Mouse (Mus musculus): ENCODE results near the gene Nkd1.

The Nkd1 gene

DNA sequence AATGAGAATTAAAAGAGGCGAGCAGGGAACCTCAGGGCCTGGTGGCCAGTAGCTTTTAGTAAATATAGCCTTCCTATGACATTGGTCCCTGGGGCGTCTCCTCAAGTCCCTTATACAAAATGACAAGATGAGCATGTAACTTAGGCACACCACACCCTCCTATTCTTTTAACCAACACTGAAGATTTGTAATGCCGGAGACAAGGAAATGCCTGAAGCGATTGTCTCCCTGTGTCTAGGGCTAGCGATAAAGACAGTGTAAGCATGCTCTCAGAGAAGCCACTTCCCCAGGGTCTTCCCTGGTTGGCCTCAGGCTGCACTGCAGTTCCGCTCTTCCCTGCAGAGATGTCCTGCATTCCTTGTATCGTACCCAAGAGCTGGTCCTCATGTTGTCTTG is 17.8 kb downstream of the Nkd1 start:
- DNase-seq (ENCODE audit: low spot score in 2 of 2), result no peak

GRCm38 (mm10) chr8:88539963-88540362 is 18.8 kb downstream of the Nkd1 start:
- no peak for DNase-seq (ENCODE audit: low spot score in 2 of 2)

GRCm38 (mm10) chr8:88542596-88543213 is 21.6 kb downstream of the Nkd1 start:
- no peak for DNase-seq (ENCODE audit: low spot score in 2 of 2)

GRCm38 (mm10) chr8:88544677-88545076 is 23.5 kb downstream of the Nkd1 start:
- no peak for DNase-seq (ENCODE audit: low spot score in 2 of 2)

DNA sequence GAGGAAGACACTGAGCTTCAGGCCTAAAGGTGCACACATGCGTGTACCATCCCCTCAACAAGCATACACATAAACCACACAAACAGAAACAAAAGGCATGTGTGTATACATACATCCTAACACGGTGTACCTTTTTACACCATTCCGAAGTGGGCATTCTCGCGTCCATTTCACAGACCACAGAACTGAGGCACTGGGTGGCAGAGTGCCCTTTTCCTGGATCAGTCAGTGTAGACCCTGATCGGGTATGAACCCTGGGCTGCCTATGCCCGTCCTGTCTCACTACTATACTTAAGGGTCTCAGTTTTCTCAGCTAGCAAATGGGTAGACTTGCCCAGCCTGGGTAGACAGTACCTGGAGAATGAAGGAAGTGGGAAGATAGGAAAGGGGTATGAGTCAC is 24.3 kb downstream of the Nkd1 start:
- no peak for DNase-seq (ENCODE audit: low spot score in 2 of 2)

- no peak for DNase-seq (ENCODE audit: low spot score in 2 of 2)
Measured at GRCm38 (mm10) chr8:88546032-88546732, 25.0 kb downstream of the Nkd1 start.

DNA sequence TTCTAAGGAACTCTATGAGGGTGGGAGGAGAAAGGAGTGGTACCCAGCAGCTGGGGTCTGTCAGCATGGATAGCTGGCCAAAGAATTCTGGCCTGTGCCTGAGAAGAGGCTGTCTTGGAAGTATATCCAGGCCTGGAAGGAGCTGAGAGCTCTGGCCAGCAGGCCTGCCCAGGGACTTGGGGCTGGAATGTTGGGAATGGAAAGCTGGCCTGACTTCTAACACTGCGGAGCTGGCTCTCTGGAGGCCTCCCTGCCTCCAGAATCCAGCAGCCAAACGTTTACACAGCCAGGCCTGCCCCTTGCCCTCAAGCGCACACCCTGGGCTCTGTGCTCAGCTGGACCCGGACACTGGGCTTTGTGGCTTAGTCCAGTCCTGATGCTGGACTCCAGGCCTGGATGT is 34.5 kb downstream of the Nkd1 start:
- no peak for DNase-seq (ENCODE audit: low spot score in 2 of 2)

GRCm38 (mm10) chr8:88559985-88560473 is 38.9 kb downstream of the Nkd1 start:
- DNase-seq (ENCODE audit: low spot score in 2 of 2), result no peak

DNA sequence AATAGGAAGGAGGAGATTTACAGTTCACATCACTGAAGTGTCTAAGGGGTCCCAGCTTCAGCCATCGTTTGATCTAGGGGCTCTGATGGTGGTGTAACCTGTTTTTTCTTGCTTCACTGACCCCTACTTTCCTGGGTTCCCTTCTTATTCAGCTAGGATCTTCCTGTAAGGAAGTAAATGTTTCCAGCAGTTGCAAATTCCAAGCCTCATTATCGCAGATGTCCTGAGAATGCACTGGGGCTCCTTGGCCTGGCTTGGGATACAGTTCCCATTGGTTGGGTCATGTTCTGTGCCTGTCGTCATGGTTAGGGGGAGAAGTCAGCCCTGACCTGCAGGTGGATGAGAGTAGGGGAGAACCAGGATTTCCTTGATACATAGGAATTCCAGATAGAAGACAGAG is 40.2 kb downstream of the Nkd1 start:
- no peak for DNase-seq (ENCODE audit: low spot score in 2 of 2)

DNA sequence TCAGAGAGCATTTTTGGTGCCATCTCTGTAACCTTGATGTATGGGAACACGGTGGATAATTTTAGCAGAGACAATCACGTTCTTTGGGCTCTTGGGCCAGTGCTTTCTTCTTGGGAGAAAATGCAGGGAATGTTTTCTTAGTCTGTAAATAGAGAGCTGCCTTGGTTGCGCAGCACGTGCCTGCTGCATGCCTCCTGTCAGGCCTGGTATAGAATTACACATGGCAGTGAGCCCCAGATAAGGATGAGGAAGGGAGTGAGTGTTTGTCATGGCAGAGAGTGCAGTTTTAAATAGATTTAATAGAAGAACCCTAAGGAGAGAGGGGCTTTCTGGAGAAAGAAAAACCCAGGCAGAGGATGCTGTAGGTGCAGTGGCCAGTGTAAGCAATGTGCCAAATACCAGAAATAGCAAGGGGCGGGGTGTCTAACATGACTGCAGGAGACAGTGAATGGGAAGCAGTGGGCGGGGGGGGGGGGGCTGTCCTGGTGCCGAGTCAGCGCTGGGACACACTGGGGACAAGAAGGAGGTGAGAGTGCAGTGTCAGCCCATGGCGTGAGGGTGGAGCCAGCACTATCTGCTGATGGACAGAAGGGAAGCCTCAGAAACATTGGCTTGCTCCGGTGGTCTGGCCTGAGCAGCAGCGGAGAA is 43.2 kb downstream of the Nkd1 start:
- DNase-seq (ENCODE audit: low spot score in 2 of 2), result no peak

DNA sequence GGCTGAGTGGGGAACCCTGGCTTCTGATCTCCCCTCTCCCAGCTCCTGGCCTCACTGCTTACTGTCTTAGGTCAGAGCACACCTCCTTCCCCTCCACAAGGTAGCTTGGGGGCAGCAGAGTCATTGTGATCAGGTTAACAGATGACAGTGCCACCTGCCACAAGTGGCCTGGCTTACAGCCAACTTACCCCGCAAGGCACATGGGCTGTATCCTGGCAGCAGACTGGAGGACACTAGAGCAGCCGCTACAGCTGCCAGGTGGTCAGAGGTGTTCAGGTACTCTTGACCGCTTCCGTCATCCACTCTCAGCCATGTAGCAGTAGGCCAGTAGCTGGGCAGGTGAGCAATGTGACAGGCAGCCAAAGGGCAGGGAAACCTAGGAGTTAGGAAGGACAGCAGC is 45.0 kb downstream of the Nkd1 start:
- DNase-seq (ENCODE audit: low spot score in 2 of 2), result peak in 1 of 2 experiments; percentile 30

GRCm38 (mm10) chr8:88567314-88568121 is 46.4 kb downstream of the Nkd1 start:
- no peak for DNase-seq (ENCODE audit: low spot score in 2 of 2)

GRCm38 (mm10) chr8:88568211-88568610 is 47.1 kb downstream of the Nkd1 start:
- DNase-seq (ENCODE audit: low spot score in 2 of 2), result no peak

DNA sequence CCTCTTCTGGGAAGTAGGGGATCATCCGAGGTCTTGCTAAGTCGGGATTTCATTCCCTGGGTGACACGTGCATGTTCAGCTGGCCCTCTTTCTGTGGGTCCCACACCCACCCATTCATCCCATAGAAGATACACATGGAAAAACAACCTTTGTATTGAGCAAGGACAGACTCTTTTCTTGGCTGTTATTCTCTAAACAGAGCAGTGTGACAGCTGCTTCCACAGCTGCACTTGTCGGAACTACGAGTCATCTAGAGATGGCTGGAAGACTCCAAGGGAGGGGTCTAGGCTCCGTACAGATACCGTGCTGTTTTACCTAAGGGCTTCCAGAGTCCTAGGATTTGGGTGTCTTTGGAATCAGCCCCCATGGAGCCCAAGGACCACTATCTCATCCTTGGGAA is 48.2 kb downstream of the Nkd1 start:
- DNase-seq (ENCODE audit: low spot score in 2 of 2), result no peak

- DNase-seq (ENCODE audit: low spot score in 2 of 2), result peak; percentile 22 to 33
Measured at GRCm38 (mm10) chr8:88570293-88570998, 49.3 kb downstream of the Nkd1 start.

GRCm38 (mm10) chr8:88571434-88572184 is 50.5 kb downstream of the Nkd1 start:
- no peak for DNase-seq (ENCODE audit: low spot score in 2 of 2)

DNA sequence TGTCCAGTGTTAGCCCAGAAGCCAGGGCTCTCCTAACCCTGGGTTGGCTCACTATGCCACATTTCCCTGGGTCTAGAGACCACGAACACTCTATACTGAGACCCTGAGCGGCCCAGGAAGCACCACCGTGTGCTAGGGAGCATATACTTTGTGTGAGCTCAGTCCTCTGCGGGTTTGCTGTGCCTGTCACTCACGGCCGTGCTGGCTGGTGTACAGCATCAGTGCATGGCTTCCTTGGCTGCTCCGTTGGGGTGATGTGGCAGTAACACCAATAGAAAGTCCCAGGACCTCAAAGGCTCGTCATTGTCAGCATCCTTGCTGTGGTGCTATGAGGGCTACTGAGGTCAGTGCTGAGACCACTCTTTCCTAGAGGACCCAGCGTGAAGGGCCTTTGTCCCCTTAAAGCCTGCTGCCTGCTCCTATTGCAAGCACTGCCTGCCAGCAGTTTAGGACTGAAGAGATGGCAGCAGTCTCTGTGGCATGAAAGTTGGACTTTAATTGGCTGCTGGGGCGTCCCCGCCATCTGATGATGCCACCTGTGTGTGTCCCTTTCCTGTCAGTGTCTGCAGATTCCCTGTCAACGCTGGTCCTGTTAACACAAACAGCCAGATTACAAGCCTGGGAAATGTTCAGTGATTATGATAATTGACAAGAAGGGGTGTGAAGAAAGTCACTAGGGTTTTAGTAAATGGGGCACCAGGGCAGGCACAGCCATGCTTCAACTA is 51.2 kb downstream of the Nkd1 start:
- DNase-seq (ENCODE audit: low spot score in 2 of 2), result no peak

DNA sequence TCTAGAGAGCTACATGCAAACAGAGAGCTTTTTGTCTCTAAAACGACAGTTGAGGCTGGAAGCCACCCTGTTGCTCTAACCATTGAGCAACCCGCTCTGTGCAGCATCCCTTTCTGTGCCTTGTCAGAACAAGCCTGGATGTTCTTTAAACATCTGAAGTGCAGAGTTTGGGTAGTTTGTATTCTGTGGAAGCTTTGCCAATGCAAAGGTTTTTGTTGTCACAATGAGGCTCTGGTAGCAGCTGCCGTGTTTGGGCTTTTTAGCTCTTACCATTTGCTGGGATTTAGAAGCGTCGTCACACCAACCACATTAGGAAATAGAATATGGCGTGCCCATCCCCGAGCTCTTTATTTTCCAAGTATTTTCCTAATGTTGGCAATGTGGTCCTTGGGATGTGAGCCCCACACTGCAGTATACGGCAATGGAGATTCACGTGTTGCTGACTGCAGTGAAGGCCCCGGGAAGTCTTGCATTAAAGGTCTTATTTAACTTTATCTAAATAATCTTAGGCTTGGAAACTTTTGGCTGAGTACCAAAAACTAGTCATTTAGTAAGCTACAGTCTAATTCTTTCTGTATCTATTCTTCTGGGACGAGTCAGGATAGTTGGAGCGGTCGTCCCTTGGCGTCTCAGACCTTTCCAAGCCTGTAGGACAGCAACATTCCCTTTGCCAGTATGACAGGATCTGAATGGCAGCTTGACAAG is 51.9 kb downstream of the Nkd1 start:
- no peak for DNase-seq (ENCODE audit: low spot score in 2 of 2)

- DNase-seq (ENCODE audit: low spot score in 2 of 2), result no peak
Measured at GRCm38 (mm10) chr8:88574975-88575374, 53.8 kb downstream of the Nkd1 start.
